Mouse (Mus musculus): ENCODE measurements around the gene Mob4. TPM values are rescaled to one million over a fixed set of nuclear protein-coding genes. Genes with fewer than 3 reads are reported as not detected.

Gene Mob4
- polyA plus RNA-seq, 1 experiment, result 48.8 TPM

GRCm38 (mm10) chr1:55161895-55162294 is 30.9 kb downstream of the Mob4 start:
- no peak for TF ChIP-seq POLR2A (IDR thresholded peaks at IDR 0.05; ENCODE audit: borderline replicate concordance, insufficient read depth, low read length)
- peak; percentile 21; the same call in 1 of the 2 replicates for TF ChIP-seq CTCF (IDR thresholded peaks at IDR 0.05; ENCODE audit: borderline replicate concordance, insufficient read depth, low read depth, low read length)
- peaks cover 7% of the 10 kb centered on the region for H3K4me1 ChIP-seq (ENCODE audit: control insufficient read depth, insufficient read depth, low read length)
- H3K27ac ChIP-seq (ENCODE audit: insufficient read depth, low read length), result no peak overlapping the region
- no peak overlapping the region for H3K4me3 ChIP-seq (replicated peaks; ENCODE audit: insufficient read depth, low read depth, low read length)
- DNase-seq, result peak; percentile 19 to 24
- 75% methylated on average over 7 of the region's 7 CpGs for WGBS
- no peaks in the 10 kb centered on the region for H3K27me3 ChIP-seq (ENCODE audit: control insufficient read depth, insufficient read depth, low read length)

- 75% methylated on average over 5 of the region's 5 CpGs for WGBS
- Histone ChIP-seq H3K27me3 (ENCODE audit: control insufficient read depth, insufficient read depth, low read length) (no peaks in the 10 kb centered on the region), H3K27ac (ENCODE audit: insufficient read depth, low read length) (no peak overlapping the region), H3K4me3 (replicated peaks; ENCODE audit: insufficient read depth, low read depth, low read length) (no peak overlapping the region), H3K4me1 (ENCODE audit: control insufficient read depth, insufficient read depth, low read length) (peaks cover 7% of the 10 kb centered on the region)
- no peak for TF ChIP-seq POLR2A (IDR thresholded peaks at IDR 0.05; ENCODE audit: borderline replicate concordance, insufficient read depth, low read length)
- TF ChIP-seq CTCF (IDR thresholded peaks at IDR 0.05; ENCODE audit: borderline replicate concordance, insufficient read depth, low read depth, low read length), result no peak
- no peak for DNase-seq
Measured at GRCm38 (mm10) chr1:55162781-55163180, 31.8 kb downstream of the Mob4 start.

- Histone ChIP-seq H3K27me3 (ENCODE audit: control insufficient read depth, insufficient read depth, low read length) (no peaks in the 10 kb centered on the region), H3K27ac (ENCODE audit: insufficient read depth, low read length) (no peak overlapping the region), H3K4me3 (replicated peaks; ENCODE audit: insufficient read depth, low read depth, low read length) (no peak overlapping the region), H3K4me1 (ENCODE audit: control insufficient read depth, insufficient read depth, low read length) (peaks cover 7% of the 10 kb centered on the region)
- TF ChIP-seq POLR2A (IDR thresholded peaks at IDR 0.05; ENCODE audit: borderline replicate concordance, insufficient read depth, low read length), result no peak
- no peak for TF ChIP-seq CTCF (IDR thresholded peaks at IDR 0.05; ENCODE audit: borderline replicate concordance, insufficient read depth, low read depth, low read length)
- 42% methylated on average over 5 of the region's 5 CpGs for WGBS
- no peak for DNase-seq
Measured at GRCm38 (mm10) chr1:55164005-55164404, 33.0 kb downstream of the Mob4 start.

- no peaks in the 10 kb centered on the region for H3K27me3 ChIP-seq (ENCODE audit: control insufficient read depth, insufficient read depth, low read length)
Measured at GRCm38 (mm10) chr1:55167560-55167959, 36.5 kb downstream of the Mob4 start.

GRCm38 (mm10) chr1:55168591-55168990 is 37.6 kb downstream of the Mob4 start:
- no peak overlapping the region for H3K4me3 ChIP-seq (replicated peaks; ENCODE audit: insufficient read depth, low read depth, low read length)
- no peak for DNase-seq
- H3K27me3 ChIP-seq (ENCODE audit: control insufficient read depth, insufficient read depth, low read length), result no peaks in the 10 kb centered on the region
- 92% methylated on average over 4 of the region's 4 CpGs for WGBS
- no peak overlapping the region for H3K27ac ChIP-seq (ENCODE audit: insufficient read depth, low read length)
- H3K4me1 ChIP-seq (ENCODE audit: control insufficient read depth, insufficient read depth, low read length), result no peaks in the 10 kb centered on the region
- TF ChIP-seq POLR2A (IDR thresholded peaks at IDR 0.05; ENCODE audit: borderline replicate concordance, insufficient read depth, low read length) (no peak), CTCF (IDR thresholded peaks at IDR 0.05; ENCODE audit: borderline replicate concordance, insufficient read depth, low read depth, low read length) (no peak)

More at GRCm38 (mm10) chr1:55167560-55167959, 36.5 kb downstream of the Mob4 start:
- Histone ChIP-seq H3K4me3 (replicated peaks; ENCODE audit: insufficient read depth, low read depth, low read length) (no peak overlapping the region), H3K27ac (ENCODE audit: insufficient read depth, low read length) (no peak overlapping the region), H3K4me1 (ENCODE audit: control insufficient read depth, insufficient read depth, low read length) (no peaks in the 10 kb centered on the region)
- WGBS, result 73% methylated on average over 4 of the region's 4 CpGs
- no peak for DNase-seq
- TF ChIP-seq POLR2A (IDR thresholded peaks at IDR 0.05; ENCODE audit: borderline replicate concordance, insufficient read depth, low read length) (no peak), CTCF (IDR thresholded peaks at IDR 0.05; ENCODE audit: borderline replicate concordance, insufficient read depth, low read depth, low read length) (no peak)

- Histone ChIP-seq H3K4me1 (ENCODE audit: control insufficient read depth, insufficient read depth, low read length) (no peaks in the 10 kb centered on the region), H3K4me3 (replicated peaks; ENCODE audit: insufficient read depth, low read depth, low read length) (peak overlapping the region; percentile 28), H3K27ac (ENCODE audit: insufficient read depth, low read length) (no peak overlapping the region), H3K27me3 (ENCODE audit: control insufficient read depth, insufficient read depth, low read length) (no peaks in the 10 kb centered on the region)
- WGBS, result 66% methylated on average over 22 of the region's 22 CpGs
- no peak for TF ChIP-seq POLR2A (IDR thresholded peaks at IDR 0.05; ENCODE audit: borderline replicate concordance, insufficient read depth, low read length)
- TF ChIP-seq CTCF (IDR thresholded peaks at IDR 0.05; ENCODE audit: borderline replicate concordance, insufficient read depth, low read depth, low read length), result no peak
- no peak for DNase-seq
Measured at GRCm38 (mm10) chr1:55171361-55172325, 40.6 kb downstream of the Mob4 start.

- TF ChIP-seq POLR2A (IDR thresholded peaks at IDR 0.05; ENCODE audit: borderline replicate concordance, insufficient read depth, low read length), result no peak
- no peak for TF ChIP-seq CTCF (IDR thresholded peaks at IDR 0.05; ENCODE audit: borderline replicate concordance, insufficient read depth, low read depth, low read length)
- no peaks in the 10 kb centered on the region for H3K27me3 ChIP-seq (ENCODE audit: control insufficient read depth, insufficient read depth, low read length)
- no peaks in the 10 kb centered on the region for H3K4me1 ChIP-seq (ENCODE audit: control insufficient read depth, insufficient read depth, low read length)
- H3K4me3 ChIP-seq (replicated peaks; ENCODE audit: insufficient read depth, low read depth, low read length), result no peak overlapping the region
- 79% methylated on average over 10 of the region's 10 CpGs for WGBS
- H3K27ac ChIP-seq (ENCODE audit: insufficient read depth, low read length), result no peak overlapping the region
- DNase-seq, result no peak
Measured at GRCm38 (mm10) chr1:55173720-55174557, 42.9 kb downstream of the Mob4 start.
